Comparison of ENCODE assay signal across 22 mouse cellular contexts in the genomic region with DNA sequence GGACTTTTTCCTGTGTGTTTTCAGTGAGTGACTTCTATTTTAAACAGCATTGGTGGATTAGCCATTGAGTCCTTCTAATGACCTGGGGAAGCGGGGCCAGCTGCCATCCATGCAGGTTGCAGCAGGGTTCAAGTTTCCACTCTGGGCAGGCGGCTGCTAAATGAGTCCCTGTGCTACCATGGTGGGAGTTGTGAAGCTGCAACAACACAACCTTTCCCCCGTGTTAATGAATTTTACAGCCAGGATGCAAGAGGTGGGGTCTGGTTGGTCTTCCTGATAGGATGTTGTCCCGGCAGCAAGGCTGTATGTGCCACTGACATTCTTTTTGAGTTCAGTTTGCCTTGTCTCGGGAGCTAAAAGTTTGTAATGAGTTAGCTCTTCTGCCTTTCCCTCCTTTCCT.
DNase-seq lines count a peak whose midpoint lies in the region; ATAC-seq and TF ChIP-seq lines count a peak whose summit lies in the region.
"Had no signal": no experiment of that assay in that cellular context is flagged by ENCODE, and none has a peak within 500 bp of the region (broad histone marks: within the 10 kb centered on the region; RNA-seq: fewer than 3 reads in every experiment).

No protein-coding gene starts in this region.

- peaks cover 5% of the 10 kb centered on the region; the same call in 1 of the 2 replicates for H3K4me1 ChIP-seq in heart, embryonic 16.5 days (ENCODE audit: control insufficient read depth, insufficient read depth, low read length)
- peaks cover 12% of the 10 kb centered on the region for H3K4me1 ChIP-seq in kidney, embryonic 16.5 days (ENCODE audit: insufficient read depth, low read length)
- H3K4me1 ChIP-seq in kidney, adult 2 months (ENCODE audit: control insufficient read depth, insufficient read depth, low read length), result no peaks in the 10 kb centered on the region
- peaks cover 16% of the 10 kb centered on the region for H3K4me1 ChIP-seq in brown adipose tissue, adult 24 weeks (ENCODE audit: control insufficient read depth, insufficient read depth, insufficient read length, low read length)
- H3K4me1 ChIP-seq: embryonic facial prominence, embryonic 12.5 days; hindbrain, embryonic 13.5 days; stomach, embryonic 15.5 days had no signal

- H3K9ac ChIP-seq in heart, embryonic 16.5 days (ENCODE audit: low read length), result no peak overlapping the region
- H3K9ac ChIP-seq in kidney, embryonic 16.5 days (replicated peaks; ENCODE audit: low read length), result no peak overlapping the region
- H3K9ac ChIP-seq: embryonic facial prominence, embryonic 12.5 days; hindbrain, embryonic 13.5 days; limb, embryonic 12.5 days; stomach, embryonic 15.5 days had no signal

- no peak for TF ChIP-seq POLR2A in kidney, adult 2 months (IDR thresholded peaks at IDR 0.05; ENCODE audit: low read depth, low read length)

- H3K27ac ChIP-seq in heart, embryonic 16.5 days (ENCODE audit: low read length), result peak overlapping the region; percentile 42
- 0 out of 2 replicates have a peak overlapping the region, but pooled peaks have one; percentile 12 for H3K27ac ChIP-seq in kidney, embryonic 16.5 days (ENCODE audit: low read length)
- H3K27ac ChIP-seq in kidney, adult 2 months (ENCODE audit: insufficient read depth, low read depth, low read length), result no peak overlapping the region
- peak overlapping the region; percentile 90 for H3K27ac ChIP-seq in brown adipose tissue, adult 24 weeks (replicated peaks; ENCODE audit: low read depth, low read length)
- H3K27ac ChIP-seq: embryonic facial prominence, embryonic 12.5 days; hindbrain, embryonic 13.5 days; limb, embryonic 12.5 days; stomach, embryonic 15.5 days had no signal

- H3K27me3 ChIP-seq in heart, embryonic 16.5 days (ENCODE audit: control insufficient read depth, insufficient read depth, low read length), result no peaks in the 10 kb centered on the region
- H3K27me3 ChIP-seq in kidney, embryonic 16.5 days (ENCODE audit: insufficient read depth, low read length), result no peaks in the 10 kb centered on the region
- H3K27me3 ChIP-seq in kidney, adult 2 months (replicated peaks; ENCODE audit: control insufficient read depth, insufficient read depth, low read length), result no peaks in the 10 kb centered on the region
- H3K27me3 ChIP-seq: embryonic facial prominence, embryonic 12.5 days; hindbrain, embryonic 13.5 days; limb, embryonic 12.5 days; stomach, embryonic 15.5 days had no signal

- no peak for ATAC-seq in heart, embryonic 16.5 days (replicated peaks; ENCODE audit: extremely low read depth, insufficient read depth, low FRiP score)
- ATAC-seq in kidney, embryonic 16.5 days (ENCODE audit: low FRiP score, low TSS enrichment), result no peak; the same call in 1 of the 2 replicates
- ATAC-seq: forebrain, embryonic 14.5 days; midbrain, embryonic 16.5 days had no signal

- H3K9me3 ChIP-seq in heart, embryonic 16.5 days (replicated peaks; ENCODE audit: control insufficient read depth, low read length), result no peaks in the 10 kb centered on the region
- no peaks in the 10 kb centered on the region for H3K9me3 ChIP-seq in kidney, embryonic 16.5 days (ENCODE audit: low read length)
- H3K9me3 ChIP-seq: embryonic facial prominence, embryonic 12.5 days; hindbrain, embryonic 13.5 days; limb, embryonic 12.5 days; stomach, embryonic 15.5 days had no signal

- H3K36me3 ChIP-seq in heart, embryonic 16.5 days (ENCODE audit: control insufficient read depth, insufficient read depth), result no peaks in the 10 kb centered on the region
- H3K36me3 ChIP-seq in kidney, embryonic 16.5 days (ENCODE audit: insufficient read depth, low read length), result no peaks in the 10 kb centered on the region
- no peaks in the 10 kb centered on the region for H3K36me3 ChIP-seq in kidney, adult 2 months (ENCODE audit: control insufficient read depth, insufficient read depth, low read length)
- H3K36me3 ChIP-seq: embryonic facial prominence, embryonic 12.5 days; hindbrain, embryonic 13.5 days; limb, embryonic 12.5 days; stomach, embryonic 15.5 days had no signal

- intact Hi-C loops in heart, postnatal 36 days (cut with DNase I), result no loop called here
- intact Hi-C loops in heart, postnatal 14 days (cut with DNase I), result no loop called here

- no peak overlapping the region for H3K4me3 ChIP-seq in heart, embryonic 16.5 days (ENCODE audit: low read length)
- H3K4me3 ChIP-seq in kidney, embryonic 16.5 days (ENCODE audit: low read length), result no peak overlapping the region
- H3K4me3 ChIP-seq in kidney, adult 2 months (ENCODE audit: insufficient read depth, low read depth, low read length), result no peak overlapping the region
- H3K4me3 ChIP-seq in brown adipose tissue, adult 24 weeks (ENCODE audit: insufficient read depth, low read depth, low read length), result no peak overlapping the region
- H3K4me3 ChIP-seq: embryonic facial prominence, embryonic 12.5 days; hindbrain, embryonic 13.5 days; limb, embryonic 12.5 days; stomach, embryonic 15.5 days had no signal

- peak; percentile 94 for DNase-seq in heart, adult 11 months
- DNase-seq in heart, postnatal 36 days, result no peak
- DNase-seq in heart, postnatal 14 days, result no peak
- no peak for DNase-seq in kidney, adult 2 months
- DNase-seq: adrenal gland, postnatal 14 days; cerebellum, adult 11-12 months; cerebellum, adult 9-11 months; embryo, embryonic 11 days; heart, postnatal 10 days; kidney, adult 18-20 months; lung, postnatal 10 days; right cerebral cortex, postnatal 25 days had no signal

- WGBS in heart, embryonic 16.5 days, result 70% methylated on average over 5 of the region's 5 CpGs
- WGBS in kidney, embryonic 16.5 days, result 12% methylated on average over 5 of the region's 5 CpGs
- WGBS in kidney, adult 2 months, result 33% methylated on average over 5 of the region's 5 CpGs

- H3K4me2 ChIP-seq in heart, embryonic 16.5 days (ENCODE audit: low read depth, low read length), result no peak overlapping the region
- no peak overlapping the region for H3K4me2 ChIP-seq in kidney, embryonic 16.5 days (replicated peaks; ENCODE audit: low read depth, low read length)
- H3K4me2 ChIP-seq: embryonic facial prominence, embryonic 12.5 days; hindbrain, embryonic 13.5 days; limb, embryonic 12.5 days; liver, embryonic 11.5 days; stomach, embryonic 15.5 days had no signal

- no peak for TF ChIP-seq CTCF in kidney, adult 2 months (conservative IDR thresholded peaks at IDR 0.05; ENCODE audit: insufficient read depth, insufficient read length, low read depth, low read length)
